Mouse (Mus musculus) embryonic facial prominence, embryonic 12.5 days (tissue): ENCODE measurements around the gene Alg9. TPM values are rescaled to one million over a fixed set of nuclear protein-coding genes. Genes with fewer than 3 reads are reported as not detected.
A peak's percentile ranks its signal among the peaks of the same experiment; 100 is the strongest.

Source experiments
- ATAC-seq: fragments of 200-750 bp; cut with Nextera tagmentation; 2 replicates; pipeline ENCODE4 v1.8.0; 2017; ENCODE audit not compliant: insufficient number of reproducible peaks, insufficient read depth, low FRiP score, low TSS enrichment
- H3K27ac ChIP-seq: fragments of 300-500 bp; sonication (generic); 2 replicates; pipeline ENCODE4 v1.5.1; 2016; ENCODE audit warnings: mild to moderate bottlenecking
- H3K27me3 ChIP-seq: fragments of 300-500 bp; sonication (generic); 2 replicates; pipeline ENCODE4 v1.6.1; 2016; ENCODE audit warnings: mild to moderate bottlenecking, moderate library complexity
- H3K36me3 ChIP-seq: fragments of 300-500 bp; sonication (generic); 2 replicates; pipeline ENCODE4 v1.6.1; 2016; ENCODE audit warnings: mild to moderate bottlenecking
- H3K4me1 ChIP-seq: fragments of 300-500 bp; sonication (generic); 2 replicates; pipeline ENCODE4 v1.6.1; 2016
- H3K4me2 ChIP-seq: fragments of 300-500 bp; sonication (generic); replicated peaks from 2 replicates; pipeline ENCODE4 v1.6.1; 2016; ENCODE audit warnings: mild to moderate bottlenecking, moderate library complexity
- H3K4me3 ChIP-seq: fragments of 300-500 bp; sonication (generic); 2 replicates; pipeline ENCODE4 v1.5.1; 2016; ENCODE audit warnings: mild to moderate bottlenecking
- H3K9ac ChIP-seq: fragments of 300-500 bp; sonication (generic); 2 replicates; pipeline ENCODE4 v1.6.1; 2016; ENCODE audit warnings: mild to moderate bottlenecking, moderate library complexity
- H3K9me3 ChIP-seq: fragments of 300-500 bp; sonication (generic); 2 replicates; pipeline ENCODE4 v1.6.1; 2016; ENCODE audit warnings: mild to moderate bottlenecking, moderate library complexity
- WGBS: fragments of 180-500 bp; shearing (Covaris S2); methylation state at CpG from one replicate; pipeline ENCODE4 v1.1.7; 2016; 5-methylcytosine and 5-hydroxymethylcytosine counted together
- polyA plus RNA-seq: library from polyadenylated mRNA; unstranded; fragments of >200 nt; fragmentation: Nextera tagmentation; extraction: Ambion mirVana; gene quantifications from 2 replicates; pipeline ENCODE4 v1.2.1, GENCODE M21; 2016

Alg9 gene
- polyA plus RNA-seq, 1 experiment from 2014 or later, result 43.9 TPM

DNA sequence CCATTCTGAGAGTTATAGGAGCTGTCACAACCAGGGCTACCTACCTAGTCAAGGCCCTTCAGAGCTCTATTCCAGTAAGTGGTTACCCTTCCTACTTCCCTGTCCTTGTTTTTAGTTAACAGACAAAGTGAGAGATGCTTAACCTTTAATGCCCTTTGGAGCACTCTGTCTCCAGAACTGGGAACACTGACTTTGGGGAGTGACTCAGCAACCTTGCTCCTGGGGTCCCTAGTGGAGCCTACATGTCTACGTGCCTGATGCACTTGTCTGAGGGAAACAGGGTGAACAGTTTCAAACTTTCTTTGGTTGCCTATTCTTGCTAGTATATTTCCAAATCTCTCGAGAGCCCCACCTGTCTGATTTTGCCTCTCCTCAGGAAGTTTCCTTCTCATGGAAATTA is 32.1 kb upstream of the Alg9 start:
- Histone ChIP-seq H3K4me1 (peaks cover 15% of the 10 kb centered on the region), H3K4me2 (no peak overlapping the region), H3K36me3 (no peaks in the 10 kb centered on the region), H3K9me3 (no peaks in the 10 kb centered on the region), H3K27me3 (peaks cover 8% of the 10 kb centered on the region; the same call in 1 of the 2 replicates), H3K27ac (no peak overlapping the region), H3K4me3 (no peak overlapping the region), H3K9ac (no peak overlapping the region)
- no peak for ATAC-seq
- WGBS, result 77% methylated on average over 2 of the region's 2 CpGs

DNA sequence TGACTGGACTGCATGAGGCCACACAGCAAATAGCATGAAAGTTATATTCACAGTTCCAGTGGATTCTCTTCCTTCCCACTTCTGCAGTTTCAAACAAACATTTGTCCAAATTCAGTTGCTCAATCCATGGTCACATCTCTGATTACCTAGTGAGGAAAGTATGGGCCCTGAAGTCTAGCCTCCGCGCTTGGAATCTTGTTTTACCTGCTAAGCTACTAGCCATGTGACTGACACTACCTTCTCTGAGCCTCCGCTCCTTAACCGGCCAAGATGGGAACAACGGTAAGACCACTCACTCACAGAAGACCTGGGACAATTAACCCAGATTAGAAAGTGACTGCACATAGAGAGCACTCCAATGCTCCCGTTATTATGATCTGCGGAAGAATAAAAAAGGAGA is 29.0 kb upstream of the Alg9 start:
- peak overlapping the region; percentile 35 for H3K4me3 ChIP-seq
- H3K9me3 ChIP-seq, result no peaks in the 10 kb centered on the region
- peaks cover 13% of the 10 kb centered on the region for H3K4me1 ChIP-seq
- H3K36me3 ChIP-seq, result no peaks in the 10 kb centered on the region
- H3K27me3 ChIP-seq, result peaks cover 8% of the 10 kb centered on the region; the same call in 1 of the 2 replicates
- no peak for ATAC-seq
- peak overlapping the region; percentile 30; the same call in 1 of the 2 replicates for H3K9ac ChIP-seq
- peak overlapping the region; percentile 57 for H3K4me2 ChIP-seq
- H3K27ac ChIP-seq, result peak overlapping the region; percentile 54; the same call in 1 of the 2 replicates
- 10% methylated on average over 7 of the region's 7 CpGs for WGBS

DNA sequence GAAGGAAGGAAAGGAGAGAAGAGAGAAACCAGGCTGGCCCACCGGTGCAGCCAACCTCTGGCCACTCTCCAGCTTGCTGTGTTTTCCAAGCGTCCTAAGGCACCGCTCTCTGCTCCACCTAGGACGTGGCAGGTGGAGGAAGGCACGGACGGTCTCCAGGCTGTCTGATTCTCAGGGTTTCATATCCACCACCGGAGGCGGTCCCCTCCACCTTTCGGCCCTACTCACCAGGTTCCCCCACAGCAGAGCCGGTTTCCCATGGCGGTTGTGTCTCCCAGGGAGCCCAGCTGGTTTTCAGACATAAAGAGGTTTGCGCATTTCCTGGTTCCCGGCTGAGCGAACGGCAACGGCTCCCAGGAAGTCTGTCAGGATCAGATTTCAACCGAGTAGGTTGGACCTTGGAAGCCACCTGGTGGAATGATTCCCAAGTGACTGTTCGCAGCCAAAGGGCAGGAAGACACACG is 28.6 kb upstream of the Alg9 start, which contains the start of gene 2310030G06Rik:
Gene 2310030G06Rik (minus strand): TSS at position 323 of the 464 bp plus-strand sequence.
- H3K27ac ChIP-seq, result peak within 1 kb of the TSS; percentile 54; the same call in 1 of the 2 replicates
- 0 out of 2 replicates have a peak, but pooled peaks have one; percentile 45 for ATAC-seq
- WGBS, result 1% methylated on average over 19 of the region's 19 CpGs

DNA sequence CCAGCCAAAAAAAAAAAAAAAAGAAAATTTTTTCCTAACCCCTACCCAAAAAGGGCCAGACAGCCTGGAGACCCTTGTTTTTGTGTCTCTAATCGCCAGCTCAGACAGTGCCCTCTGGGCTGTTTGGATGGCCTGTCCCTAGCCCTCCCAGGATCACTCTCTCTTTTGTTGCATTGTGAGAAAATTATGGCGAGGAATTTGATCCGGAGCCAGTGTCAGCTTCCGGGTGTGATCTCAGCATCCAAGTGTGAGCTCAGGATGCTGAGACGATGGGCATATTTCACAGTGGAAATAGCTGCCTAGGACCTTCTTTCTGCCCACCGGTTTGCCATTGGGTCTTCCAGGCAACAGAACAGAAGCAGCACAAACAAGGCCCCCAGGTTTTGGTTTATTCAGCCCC is 24.1 kb upstream of the Alg9 start:
- Histone ChIP-seq H3K4me3 (no peak overlapping the region), H3K27me3 (0 out of 2 replicates have a peak, but pooled peaks cover 8% of the 10 kb centered on the region), H3K27ac (no peak overlapping the region), H3K9ac (no peak overlapping the region), H3K4me1 (peaks cover 23% of the 10 kb centered on the region), H3K36me3 (no peaks in the 10 kb centered on the region), H3K9me3 (no peaks in the 10 kb centered on the region), H3K4me2 (no peak overlapping the region)
- no peak for ATAC-seq
- 46% methylated on average over 6 of the region's 6 CpGs for WGBS

More for the DNA sequence above, 28.6 kb upstream of the Alg9 start, which contains the start of gene 2310030G06Rik:
- Histone ChIP-seq H3K9ac (peak within 1 kb of the TSS; percentile 30; the same call in 1 of the 2 replicates), H3K4me2 (peak within 1 kb of the TSS; percentile 57), H3K4me3 (peak within 1 kb of the TSS; percentile 35), H3K36me3 (no peaks in the 10 kb centered on the region), H3K4me1 (peaks cover 14% of the 10 kb centered on the region), H3K9me3 (no peaks in the 10 kb centered on the region), H3K27me3 (peaks cover 8% of the 10 kb centered on the region; the same call in 1 of the 2 replicates)

DNA sequence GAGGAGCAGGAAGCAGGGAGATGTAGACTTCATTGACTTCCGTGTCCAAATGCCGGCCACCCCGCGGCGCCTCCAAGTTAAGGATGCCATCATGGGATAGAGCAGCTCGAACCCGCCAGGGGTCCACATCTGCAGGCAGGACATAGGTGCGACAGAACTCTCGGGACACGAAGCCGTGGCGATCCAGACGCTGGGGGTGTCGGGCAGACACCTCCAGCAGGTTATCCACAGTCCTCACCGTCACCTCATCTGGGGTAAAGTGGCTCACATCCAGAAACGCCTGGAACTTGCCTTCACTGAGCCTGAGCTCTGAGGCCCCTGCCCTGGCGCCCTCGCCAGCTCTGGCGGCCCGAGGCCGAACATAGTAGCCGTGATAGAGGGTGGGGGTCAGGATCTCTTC is 23.5 kb upstream of the Alg9 start, which contains the start of gene Cryab:
Gene Cryab (plus strand): TSS at position 3 of the 400 bp plus-strand sequence.
- no peak within 1 kb of the TSS for H3K4me2 ChIP-seq
- H3K27ac ChIP-seq, result peak within 1 kb of the TSS; percentile 36; the same call in 1 of the 2 replicates
- peaks cover 16% of the 10 kb centered on the region for H3K4me1 ChIP-seq
- no peaks in the 10 kb centered on the region for H3K36me3 ChIP-seq
- no peaks in the 10 kb centered on the region for H3K9me3 ChIP-seq
- H3K4me3 ChIP-seq, result no peak within 1 kb of the TSS
- H3K9ac ChIP-seq, result peak within 1 kb of the TSS; percentile 10; the same call in 1 of the 2 replicates
- peak; percentile 30; the same call in 1 of the 2 replicates for ATAC-seq
- 76% methylated on average over 22 of the region's 22 CpGs for WGBS
- H3K27me3 ChIP-seq, result 0 out of 2 replicates have a peak, but pooled peaks cover 3% of the 10 kb centered on the region

DNA sequence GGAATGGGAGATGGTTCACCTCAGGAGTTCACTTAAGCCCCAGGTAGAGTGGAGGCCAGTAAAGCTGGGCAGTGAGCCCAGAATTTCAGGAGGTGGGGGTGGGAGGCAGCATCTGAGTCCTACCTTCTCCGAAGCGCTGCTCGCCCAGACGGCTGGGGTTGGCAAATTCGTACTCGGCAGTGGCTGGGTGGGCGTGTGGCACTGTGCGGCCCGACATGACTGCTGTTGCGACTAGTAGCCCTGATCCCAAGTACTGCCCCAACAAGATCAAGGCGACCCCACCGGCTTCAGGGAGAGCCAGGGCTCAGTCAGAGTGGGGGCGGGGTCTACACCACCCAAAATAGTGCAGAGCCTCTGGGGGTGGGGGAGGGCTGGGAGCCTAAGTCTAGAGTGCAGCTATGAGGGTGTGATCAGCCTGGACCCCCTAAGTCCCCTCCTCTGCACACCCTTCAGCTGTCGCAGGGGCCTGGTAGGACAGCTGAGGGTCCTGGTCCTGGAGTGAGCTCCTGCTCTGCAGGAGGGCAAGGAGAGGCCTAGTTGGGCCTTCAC is 22.7 kb upstream of the Alg9 start, which contains the start of gene Hspb2:
Gene Hspb2 (minus strand): TSS at position 301 of the 549 bp plus-strand sequence.
- Histone ChIP-seq H3K36me3 (no peaks in the 10 kb centered on the region), H3K27ac (peak within 1 kb of the TSS; percentile 36; the same call in 1 of the 2 replicates), H3K27me3 (0 out of 2 replicates have a peak, but pooled peaks cover 3% of the 10 kb centered on the region), H3K9ac (peak within 1 kb of the TSS; percentile 10; the same call in 1 of the 2 replicates), H3K4me3 (no peak within 1 kb of the TSS), H3K9me3 (no peaks in the 10 kb centered on the region), H3K4me2 (no peak within 1 kb of the TSS), H3K4me1 (peaks cover 14% of the 10 kb centered on the region)
- ATAC-seq, result peak; percentile 70
- WGBS, result 59% methylated on average over 14 of the region's 14 CpGs

DNA sequence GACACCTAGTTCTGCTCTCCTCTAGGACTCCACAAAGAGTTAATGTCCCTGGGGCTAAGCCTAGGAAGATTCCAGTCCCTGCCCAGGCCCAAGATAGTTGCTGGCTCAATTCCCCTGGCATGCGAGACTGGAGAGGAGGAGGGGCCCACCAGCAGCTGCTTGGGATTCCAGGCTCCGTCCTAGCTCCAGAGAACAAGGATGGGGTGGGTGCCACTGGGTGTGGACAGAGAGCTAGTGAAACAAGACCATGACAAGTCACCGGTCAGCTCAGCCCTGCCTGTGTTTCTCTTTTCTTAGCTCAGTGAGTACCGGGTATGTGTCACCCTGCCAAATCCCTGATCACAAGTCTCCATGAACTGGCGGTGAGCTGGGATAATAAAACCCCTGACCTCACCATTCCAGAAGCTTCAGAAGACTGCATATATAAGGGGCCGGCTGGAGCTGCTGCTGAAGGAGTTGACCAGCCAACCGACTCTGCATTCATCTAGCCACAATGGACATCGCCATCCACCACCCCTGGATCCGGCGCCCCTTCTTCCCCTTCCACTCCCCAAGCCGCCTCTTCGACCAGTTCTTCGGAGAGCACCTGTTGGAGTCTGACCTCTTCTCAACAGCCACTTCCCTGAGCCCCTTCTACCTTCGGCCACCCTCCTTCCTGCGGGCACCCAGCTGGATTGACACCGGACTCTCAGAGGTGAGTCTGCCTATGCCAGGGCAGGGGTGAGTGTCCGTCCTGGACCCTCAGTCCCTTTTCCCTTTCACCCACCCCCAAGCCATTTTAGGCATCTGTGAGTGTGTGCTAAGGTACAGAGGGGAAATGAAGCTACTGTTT is 21.8 kb upstream of the Alg9 start:
- no peak overlapping the region for H3K4me2 ChIP-seq
- H3K9me3 ChIP-seq, result no peaks in the 10 kb centered on the region
- H3K36me3 ChIP-seq, result no peaks in the 10 kb centered on the region
- H3K27me3 ChIP-seq, result 0 out of 2 replicates have a peak, but pooled peaks cover 3% of the 10 kb centered on the region
- no peak overlapping the region for H3K4me3 ChIP-seq
- H3K27ac ChIP-seq, result no peak overlapping the region
- no peak for ATAC-seq
- WGBS, result 70% methylated on average over 17 of the region's 17 CpGs
- no peak overlapping the region for H3K9ac ChIP-seq
- peaks cover 14% of the 10 kb centered on the region for H3K4me1 ChIP-seq

DNA sequence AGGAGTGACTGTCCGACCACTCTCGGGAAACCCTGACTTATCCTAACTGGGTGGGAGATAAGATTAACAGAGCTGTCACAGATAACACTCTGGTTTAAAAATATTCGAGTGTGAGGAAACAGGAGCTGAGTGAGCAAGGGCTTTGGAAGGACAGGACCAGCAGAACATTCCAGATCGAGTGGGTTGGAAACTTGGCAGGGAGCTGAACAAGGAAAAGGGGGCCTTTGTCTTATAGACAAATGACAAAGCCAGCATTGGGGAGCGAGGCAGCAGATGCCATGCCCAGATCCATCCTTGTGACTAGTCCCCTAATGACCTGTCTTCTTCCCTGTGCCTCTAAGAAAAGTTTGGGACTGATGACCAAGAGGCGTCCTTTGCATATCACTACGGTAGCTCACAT is 20.9 kb upstream of the Alg9 start:
- H3K36me3 ChIP-seq, result no peaks in the 10 kb centered on the region
- H3K27ac ChIP-seq, result no peak overlapping the region
- WGBS, result 71% methylated on average over 7 of the region's 7 CpGs
- no peaks in the 10 kb centered on the region for H3K9me3 ChIP-seq
- no peak overlapping the region for H3K9ac ChIP-seq
- H3K4me3 ChIP-seq, result no peak overlapping the region
- H3K27me3 ChIP-seq, result 0 out of 2 replicates have a peak, but pooled peaks cover 3% of the 10 kb centered on the region
- no peak overlapping the region for H3K4me2 ChIP-seq
- no peak for ATAC-seq
- H3K4me1 ChIP-seq, result peaks cover 14% of the 10 kb centered on the region

DNA sequence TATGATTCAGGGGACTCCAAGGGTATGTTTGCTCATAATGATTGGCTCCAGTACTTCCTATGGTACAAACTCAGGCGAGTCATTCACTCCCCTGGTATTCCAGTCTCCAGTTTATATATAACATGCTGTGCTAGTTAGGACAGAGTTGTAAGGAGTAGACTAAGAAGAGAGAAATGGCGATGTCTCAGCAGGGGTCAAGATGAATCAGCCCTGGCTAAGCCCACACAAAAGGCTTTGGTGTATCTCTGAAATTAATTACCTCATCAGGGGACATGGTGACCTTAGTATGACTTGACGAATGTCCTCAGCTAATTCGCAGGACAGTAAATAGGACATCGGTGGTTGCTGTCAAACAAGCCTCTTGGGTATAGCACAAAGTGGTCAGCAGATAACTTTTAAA is 18.1 kb upstream of the Alg9 start:
- WGBS, result 60% methylated on average over 5 of the region's 5 CpGs
- Histone ChIP-seq H3K27ac (no peak overlapping the region), H3K9ac (no peak overlapping the region), H3K4me2 (no peak overlapping the region), H3K27me3 (0 out of 2 replicates have a peak, but pooled peaks cover 3% of the 10 kb centered on the region), H3K4me1 (peaks cover 5% of the 10 kb centered on the region; the same call in 1 of the 2 replicates), H3K9me3 (no peaks in the 10 kb centered on the region), H3K4me3 (no peak overlapping the region), H3K36me3 (no peaks in the 10 kb centered on the region)
- no peak for ATAC-seq

DNA sequence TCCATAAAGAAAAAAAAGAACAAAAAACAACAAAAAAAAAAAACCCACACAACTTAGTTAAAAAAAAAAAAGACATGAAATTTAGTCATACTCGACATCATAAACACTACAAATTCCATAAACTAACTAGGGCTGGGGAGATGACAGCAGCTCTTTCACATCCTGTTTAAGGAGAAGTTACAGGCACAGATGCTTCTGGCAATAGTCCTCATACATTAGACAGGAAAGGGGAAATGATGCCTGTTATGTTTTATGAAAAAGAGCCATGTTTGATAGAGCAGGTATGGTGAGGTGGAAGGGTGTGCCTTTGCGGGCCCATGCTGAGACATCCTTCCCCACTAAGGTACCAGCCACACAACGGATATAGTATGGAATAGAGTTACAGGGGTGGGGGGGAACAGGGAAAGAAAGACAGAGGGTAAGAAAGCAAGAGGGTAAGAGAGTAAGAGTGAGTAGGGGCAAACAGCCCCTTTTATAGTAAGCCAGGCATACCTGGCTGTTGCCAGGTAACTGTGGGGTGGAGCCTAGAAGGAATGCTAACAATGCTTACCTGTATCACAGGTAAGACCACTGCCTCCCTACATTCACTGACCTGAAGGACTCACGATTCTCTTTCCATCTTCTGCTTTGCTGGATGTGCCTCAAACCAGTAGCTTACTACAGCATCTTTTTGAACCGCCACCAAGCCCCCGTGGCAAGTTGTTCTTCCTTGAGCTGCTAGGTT is 13.1 kb upstream of the Alg9 start:
- no peaks in the 10 kb centered on the region for H3K27me3 ChIP-seq
- 56% methylated on average over 6 of the region's 6 CpGs for WGBS

DNA sequence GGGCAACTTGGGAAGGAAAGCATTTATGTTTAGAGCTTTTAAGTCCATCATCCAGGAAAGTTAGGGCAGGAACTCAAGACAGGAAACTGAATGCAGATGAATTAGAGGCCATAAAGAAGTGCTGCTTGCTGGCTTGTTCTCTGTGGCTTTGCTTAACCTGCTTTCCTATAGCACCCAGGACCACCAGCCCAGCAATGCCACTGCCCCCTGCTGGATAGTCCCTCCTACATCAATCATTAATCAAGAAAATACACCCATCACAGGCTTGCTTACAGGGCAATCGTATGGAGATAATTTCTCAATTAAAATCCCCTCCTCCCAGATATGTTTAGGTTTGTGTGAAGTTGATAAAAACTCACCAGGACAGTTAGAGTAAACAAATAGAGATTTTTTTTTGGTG is 11.5 kb upstream of the Alg9 start:
- WGBS, result 47% methylated on average over 1 of the region's 1 CpGs
- no peaks in the 10 kb centered on the region for H3K27me3 ChIP-seq
- no peak for ATAC-seq

More for the DNA sequence above, 13.1 kb upstream of the Alg9 start:
- Histone ChIP-seq H3K36me3 (no peaks in the 10 kb centered on the region), H3K4me1 (no peaks in the 10 kb centered on the region), H3K4me3 (no peak overlapping the region), H3K27ac (no peak overlapping the region), H3K9ac (no peak overlapping the region), H3K4me2 (no peak overlapping the region), H3K9me3 (no peaks in the 10 kb centered on the region)
- ATAC-seq, result no peak

More for the DNA sequence above, 11.5 kb upstream of the Alg9 start:
- H3K9ac ChIP-seq, result no peak overlapping the region
- no peak overlapping the region for H3K4me2 ChIP-seq
- H3K36me3 ChIP-seq, result no peaks in the 10 kb centered on the region
- peaks cover 4% of the 10 kb centered on the region; the same call in 1 of the 2 replicates for H3K4me1 ChIP-seq
- H3K9me3 ChIP-seq, result no peaks in the 10 kb centered on the region
- H3K27ac ChIP-seq, result no peak overlapping the region
- no peak overlapping the region for H3K4me3 ChIP-seq
